Comparison of ENCODE assay signal across 5 mouse cellular contexts in the genomic region with DNA sequence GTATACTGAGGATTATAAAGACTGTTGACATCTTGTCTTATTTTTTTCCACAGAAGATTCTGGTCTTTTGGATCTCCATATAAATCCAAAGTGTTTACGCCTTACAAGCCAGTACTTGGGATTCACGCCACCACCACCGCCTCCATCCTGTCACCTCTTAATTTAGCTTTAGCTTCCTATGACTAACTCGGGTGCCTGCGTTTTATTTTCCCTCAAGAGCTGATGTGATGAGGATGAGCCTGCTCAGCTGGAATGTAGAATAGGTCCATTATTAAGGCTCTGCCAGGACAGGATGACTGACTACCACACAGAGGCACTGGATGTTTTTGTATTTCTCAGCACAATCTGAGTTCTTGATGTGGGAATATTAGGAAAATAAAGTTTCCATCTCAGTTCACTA. TPM values are rescaled to one million over a fixed set of nuclear protein-coding genes. Genes with fewer than 3 reads are reported as not detected.
"Had no signal": no experiment of that assay in that cellular context is flagged by ENCODE, and none has a peak within 500 bp of the region (broad histone marks: within the 10 kb centered on the region; RNA-seq: fewer than 3 reads in every experiment).

No protein-coding gene starts in this region.

RNA-seq across cellular contexts. Expression of gene Cavin3, which starts 16.6 kb away (rescaled TPM):
- total RNA-seq: megakaryocyte, adult 5-6 weeks had no signal

RNA-seq across cellular contexts. Expression of gene Cckbr, which starts 40.0 kb away (rescaled TPM):
- total RNA-seq: megakaryocyte, adult 5-6 weeks had no signal
- polyA plus RNA-seq: liver, embryonic 15.5 days; lung, adult 2 months; myocyte; neural tube, embryonic 11.5 days had no signal
